Mouse (Mus musculus) kidney, embryonic 14.5 days (tissue): ENCODE measurements around the gene Dppa3. TPM values are rescaled to one million over a fixed set of nuclear protein-coding genes. Genes with fewer than 3 reads are reported as not detected.

ENCODE experiments used
- ATAC-seq: fragments of 200-750 bp; cut with Nextera tagmentation; 2 replicates; pipeline ENCODE4 v1.8.0; 2017; ENCODE audit warnings: moderate number of reproducible peaks, mild to moderate bottlenecking, moderate TSS enrichment, moderate library complexity; ENCODE audit not compliant: low FRiP score, low TSS enrichment
- H3K27ac ChIP-seq: fragments of 300-500 bp; sonication (generic); 2 replicates; pipeline ENCODE4 v1.5.1; 2014; ENCODE audit warnings: low read depth, mild to moderate bottlenecking, low read length, moderate library complexity, mixed read lengths
- H3K27me3 ChIP-seq: fragments of 300-500 bp; sonication (generic); 2 replicates; pipeline ENCODE4 v1.6.1; 2014; ENCODE audit warnings: mild to moderate bottlenecking, low read length; ENCODE audit not compliant: control insufficient read depth, insufficient read depth
- H3K36me3 ChIP-seq: fragments of 300-500 bp; sonication (generic); 2 replicates; pipeline ENCODE4 v1.6.1; 2014; ENCODE audit warnings: low read length, mixed read lengths; ENCODE audit not compliant: control insufficient read depth, insufficient read depth
- H3K4me1 ChIP-seq: fragments of 300-500 bp; sonication (generic); 2 replicates; pipeline ENCODE4 v1.6.1; 2014; ENCODE audit warnings: low read length, mixed read lengths; ENCODE audit not compliant: control insufficient read depth, insufficient read depth
- H3K4me2 ChIP-seq: fragments of 300-500 bp; sonication (generic); replicated peaks from 2 replicates; pipeline ENCODE4 v1.6.1; 2014; ENCODE audit warnings: low read depth, mild to moderate bottlenecking, low read length
- H3K4me3 ChIP-seq: fragments of 300-500 bp; sonication (generic); 2 replicates; pipeline ENCODE4 v1.5.1; 2014; ENCODE audit warnings: mild to moderate bottlenecking, low read length
- H3K9ac ChIP-seq: fragments of 300-500 bp; sonication (generic); 2 replicates; pipeline ENCODE4 v1.6.1; 2014; ENCODE audit warnings: low read depth, mild to moderate bottlenecking, low read length, moderate library complexity
- H3K9me3 ChIP-seq: fragments of 300-500 bp; sonication (generic); 2 replicates; pipeline ENCODE4 v1.6.1; 2016; ENCODE audit warnings: low read length; ENCODE audit not compliant: control insufficient read depth
- WGBS: fragments of 180-500 bp; shearing (Covaris S2); extraction: QIAGEN DNeasy Blood & Tissue Kit; methylation state at CpG from one replicate; pipeline ENCODE4 v1.1.7; 2014; 5-methylcytosine and 5-hydroxymethylcytosine counted together
- polyA plus RNA-seq: library from polyadenylated mRNA; unstranded; fragments of >200 nt; fragmentation: Nextera tagmentation; extraction: Ambion mirVana; gene quantifications from 2 replicates; pipeline ENCODE4 v1.2.1, GENCODE M21; 2014

The Dppa3 gene
- polyA plus RNA-seq, 1 experiment from 2014 or later: not detected

DNA sequence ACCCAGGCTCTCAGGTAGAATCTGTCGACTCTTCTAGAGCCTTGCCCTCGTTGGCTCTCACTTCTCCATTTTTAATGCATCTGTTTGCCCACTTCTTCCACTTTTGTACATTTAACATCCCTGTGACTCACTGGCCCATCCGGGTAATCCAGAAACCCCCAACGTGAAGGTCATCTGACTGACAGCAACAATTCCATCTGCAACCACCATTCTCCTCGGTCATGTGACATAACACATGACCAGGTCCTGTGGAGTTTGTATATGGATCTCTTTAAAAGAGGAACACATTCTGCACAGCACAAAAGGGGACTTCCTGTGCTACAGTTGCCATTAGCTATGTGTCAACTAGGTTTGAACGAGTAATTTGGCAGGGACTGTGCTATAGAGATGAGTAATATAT is 28.1 kb downstream of the Dppa3 start:
- WGBS: 80% methylated on average over 6 of the region's 6 CpGs
- H3K9ac ChIP-seq: no peak overlapping the region
- H3K36me3 ChIP-seq: no peaks in the 10 kb centered on the region
- no peak overlapping the region for H3K4me3 ChIP-seq
- no peaks in the 10 kb centered on the region for H3K4me1 ChIP-seq
- no peak overlapping the region for H3K27ac ChIP-seq
- no peak for ATAC-seq
- no peaks in the 10 kb centered on the region for H3K9me3 ChIP-seq
- H3K4me2 ChIP-seq: no peak overlapping the region
- no peaks in the 10 kb centered on the region for H3K27me3 ChIP-seq

- H3K36me3 ChIP-seq: no peaks in the 10 kb centered on the region
- H3K4me3 ChIP-seq: no peak overlapping the region
- H3K27me3 ChIP-seq: peaks cover 6% of the 10 kb centered on the region; the same call in 1 of the 2 replicates
- H3K4me1 ChIP-seq: no peaks in the 10 kb centered on the region
- H3K9ac ChIP-seq: no peak overlapping the region
- no peak overlapping the region for H3K27ac ChIP-seq
- H3K9me3 ChIP-seq: no peaks in the 10 kb centered on the region
- H3K4me2 ChIP-seq: no peak overlapping the region
- WGBS: 83% methylated on average over 5 of the region's 5 CpGs
- no peak for ATAC-seq
These were observed 31.4 kb downstream of the Dppa3 start for GRCm38 (mm10) chr6:122657630-122658029.

- 0 out of 2 replicates have a peak, but pooled peaks have one; percentile 58 for ATAC-seq
- no peaks in the 10 kb centered on the region for H3K36me3 ChIP-seq
- 0 out of 2 replicates have a peak, but pooled peaks cover 5% of the 10 kb centered on the region for H3K4me1 ChIP-seq
- WGBS: 13% methylated on average over 7 of the region's 7 CpGs
- no peak overlapping the region for H3K4me3 ChIP-seq
- H3K27me3 ChIP-seq: peaks cover 18% of the 10 kb centered on the region
- H3K27ac ChIP-seq: no peak overlapping the region
- H3K4me2 ChIP-seq: no peak overlapping the region
- H3K9me3 ChIP-seq: no peaks in the 10 kb centered on the region
- no peak overlapping the region for H3K9ac ChIP-seq
These were observed 33.4 kb downstream of the Dppa3 start for GRCm38 (mm10) chr6:122659567-122659966.

DNA sequence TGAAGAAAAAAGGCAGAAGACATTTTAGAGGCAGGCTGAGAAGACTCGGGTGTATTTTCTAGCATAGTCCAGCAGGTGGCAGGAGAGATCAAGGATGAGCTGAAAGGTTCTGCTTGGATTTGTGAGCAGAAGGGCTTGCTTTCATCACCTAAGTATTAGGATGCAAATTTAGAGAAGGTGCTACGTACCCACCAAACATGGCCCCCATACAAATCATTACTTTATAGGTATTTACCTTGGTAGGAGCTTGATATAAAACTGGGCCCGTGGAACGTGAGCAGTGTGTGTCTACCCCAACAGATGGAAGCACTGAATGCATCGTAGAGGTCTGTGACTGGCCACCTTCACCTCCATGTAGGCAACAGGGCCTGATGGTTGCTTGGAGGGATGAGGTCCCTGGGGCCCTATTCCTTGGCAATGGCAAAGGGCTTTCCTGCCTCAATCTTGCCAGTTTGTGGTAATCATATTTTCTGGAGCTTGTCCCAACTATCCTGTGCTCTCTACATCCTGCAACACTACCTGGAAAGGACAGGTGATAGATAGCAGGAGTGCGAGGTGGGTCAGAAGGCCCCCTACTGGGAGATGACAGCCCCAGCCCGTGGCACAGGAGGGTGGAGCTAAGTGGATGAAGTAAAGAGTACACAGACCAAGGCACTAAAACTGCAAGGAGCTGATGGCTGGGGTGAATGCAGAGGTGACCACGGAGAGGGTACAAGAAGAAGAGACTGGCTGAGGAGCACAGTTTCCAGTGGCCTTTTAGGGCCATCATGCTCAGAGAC is 34.6 kb downstream of the Dppa3 start:
- peaks cover 18% of the 10 kb centered on the region for H3K27me3 ChIP-seq
- H3K9me3 ChIP-seq: no peaks in the 10 kb centered on the region
- H3K4me2 ChIP-seq: no peak overlapping the region
- H3K9ac ChIP-seq: no peak overlapping the region
- H3K27ac ChIP-seq: no peak overlapping the region
- H3K4me1 ChIP-seq: 0 out of 2 replicates have a peak, but pooled peaks cover 5% of the 10 kb centered on the region
- whole genome bisulfite sequencing: 42% methylated on average over 8 of the region's 8 CpGs
- no peak for ATAC-seq
- no peaks in the 10 kb centered on the region for H3K36me3 ChIP-seq
- no peak overlapping the region for H3K4me3 ChIP-seq

- 22% methylated on average over 22 of the region's 22 CpGs for WGBS
- H3K4me3 ChIP-seq: no peak overlapping the region
- ATAC-seq: 0 out of 2 replicates have a peak, but pooled peaks have one; percentile 22
- peaks cover 18% of the 10 kb centered on the region for H3K27me3 ChIP-seq
- no peak overlapping the region for H3K4me2 ChIP-seq
- H3K36me3 ChIP-seq: no peaks in the 10 kb centered on the region
- no peak overlapping the region for H3K9ac ChIP-seq
- 0 out of 2 replicates have a peak, but pooled peaks cover 5% of the 10 kb centered on the region for H3K4me1 ChIP-seq
- H3K9me3 ChIP-seq: no peaks in the 10 kb centered on the region
- no peak overlapping the region for H3K27ac ChIP-seq
These were observed 36.5 kb downstream of the Dppa3 start for GRCm38 (mm10) chr6:122662551-122663264.

GRCm38 (mm10) chr6:122663596-122664206 is 37.5 kb downstream of the Dppa3 start:
- Histone ChIP-seq H3K4me2 (no peak overlapping the region), H3K27ac (no peak overlapping the region), H3K4me3 (no peak overlapping the region), H3K9ac (no peak overlapping the region), H3K9me3 (no peaks in the 10 kb centered on the region), H3K4me1 (0 out of 2 replicates have a peak, but pooled peaks cover 5% of the 10 kb centered on the region), H3K27me3 (peaks cover 18% of the 10 kb centered on the region), H3K36me3 (no peaks in the 10 kb centered on the region)
- no peak for ATAC-seq
- 32% methylated on average over 14 of the region's 14 CpGs for WGBS

DNA sequence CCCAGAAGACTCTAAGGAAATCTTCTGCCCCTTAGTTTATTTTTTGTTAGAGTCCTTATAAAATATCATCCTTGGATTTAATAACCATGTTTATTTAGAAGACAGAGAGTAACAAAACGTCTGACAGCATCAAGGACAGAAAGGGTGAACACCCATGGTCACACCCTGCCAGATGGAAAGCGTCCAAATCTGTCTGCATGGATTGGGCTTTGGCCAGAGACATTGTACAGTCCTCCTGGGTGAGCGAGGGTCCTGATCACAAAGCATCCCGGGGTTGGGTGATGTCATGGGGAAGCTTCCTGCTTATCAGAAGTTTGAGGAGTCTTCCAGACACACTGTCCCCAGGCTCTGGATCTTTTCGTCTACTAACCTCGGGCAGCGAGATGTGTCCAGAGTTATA is 39.7 kb downstream of the Dppa3 start:
- H3K4me2 ChIP-seq: no peak overlapping the region
- no peak for ATAC-seq
- H3K9ac ChIP-seq: no peak overlapping the region
- H3K9me3 ChIP-seq: no peaks in the 10 kb centered on the region
- WGBS: 69% methylated on average over 7 of the region's 7 CpGs
- no peak overlapping the region for H3K4me3 ChIP-seq
- H3K27ac ChIP-seq: no peak overlapping the region
- H3K4me1 ChIP-seq: 0 out of 2 replicates have a peak, but pooled peaks cover 5% of the 10 kb centered on the region
- no peaks in the 10 kb centered on the region for H3K36me3 ChIP-seq
- H3K27me3 ChIP-seq: peaks cover 18% of the 10 kb centered on the region

DNA sequence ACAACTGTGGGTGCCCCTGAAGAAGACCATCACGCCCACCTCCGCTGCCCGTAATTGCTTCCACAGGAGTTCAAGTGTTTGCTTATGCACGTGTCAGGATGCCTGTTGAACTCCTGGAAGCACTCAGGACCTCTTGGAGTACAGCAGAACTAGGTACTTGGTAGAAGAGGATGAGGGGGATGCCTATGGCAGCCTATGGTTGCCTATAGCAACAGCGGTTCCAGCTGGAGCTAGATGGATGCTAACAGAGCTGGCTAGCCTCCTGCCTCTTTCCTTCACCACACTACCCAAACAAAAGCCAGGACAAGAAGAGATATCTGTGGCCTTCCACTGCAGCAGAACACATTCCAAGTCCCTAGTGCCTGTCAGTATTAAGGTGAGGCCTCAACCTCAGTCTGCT is 41.5 kb downstream of the Dppa3 start:
- Histone ChIP-seq H3K4me3 (no peak overlapping the region), H3K9ac (no peak overlapping the region), H3K4me1 (0 out of 2 replicates have a peak, but pooled peaks cover 5% of the 10 kb centered on the region), H3K27me3 (peaks cover 11% of the 10 kb centered on the region; the same call in 1 of the 2 replicates), H3K36me3 (no peaks in the 10 kb centered on the region), H3K9me3 (no peaks in the 10 kb centered on the region), H3K27ac (no peak overlapping the region), H3K4me2 (no peak overlapping the region)
- no peak for ATAC-seq
- 85% methylated on average over 5 of the region's 5 CpGs for WGBS
